ENCODE assay signal across 19 mouse cellular contexts in the genomic region with DNA sequence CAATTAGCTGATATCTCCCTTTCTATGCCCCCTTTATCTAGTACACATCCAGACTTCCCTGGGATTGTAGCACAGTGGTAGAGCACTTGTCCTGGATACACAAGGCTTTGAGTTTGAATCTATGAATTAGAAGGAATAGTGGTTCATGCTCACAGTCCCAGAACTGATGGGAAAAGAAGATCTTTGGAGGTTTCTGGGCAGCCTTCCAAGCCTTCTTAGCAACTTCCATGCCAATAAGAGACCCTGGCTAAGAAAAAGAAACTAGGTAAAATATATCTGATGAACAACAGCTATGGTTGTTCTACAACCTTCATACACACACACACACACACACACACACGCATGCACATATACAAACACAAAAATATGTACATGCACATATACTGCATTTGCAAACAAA.
DNase-seq lines count a peak whose midpoint lies in the region; ATAC-seq lines count a peak whose summit lies in the region.
"Had no signal": no experiment of that assay in that cellular context is flagged by ENCODE, and none has a peak within 500 bp of the region (broad histone marks: within the 10 kb centered on the region; RNA-seq: fewer than 3 reads in every experiment).

No protein-coding gene starts in this region.

- H3K4me2 ChIP-seq in embryonic facial prominence, embryonic 14.5 days (ENCODE audit: low read depth, low read length) = no peak overlapping the region
- H3K4me2 ChIP-seq: embryonic facial prominence, embryonic 13.5 days; forebrain, embryonic 15.5 days; heart, embryonic 13.5 days; hindbrain, embryonic 12.5 days had no signal

- H3K27me3 ChIP-seq in embryonic facial prominence, embryonic 14.5 days (replicated peaks; ENCODE audit: control insufficient read depth, insufficient read depth, low read length) = no peaks in the 10 kb centered on the region
- H3K27me3 ChIP-seq in embryonic facial prominence, embryonic 10.5 days (replicated peaks; ENCODE audit: low read depth, poor library complexity, severe bottlenecking) = no peaks in the 10 kb centered on the region
- H3K27me3 ChIP-seq: embryonic facial prominence, embryonic 13.5 days; forebrain, embryonic 15.5 days; heart, embryonic 13.5 days; hindbrain, embryonic 12.5 days; Patski had no signal

- H3K4me1 ChIP-seq in embryonic facial prominence, embryonic 14.5 days (ENCODE audit: control insufficient read depth, insufficient read depth, low read length) = no peaks in the 10 kb centered on the region
- no peaks in the 10 kb centered on the region for H3K4me1 ChIP-seq in embryonic facial prominence, embryonic 10.5 days
- H3K4me1 ChIP-seq: embryonic facial prominence, embryonic 13.5 days; forebrain, embryonic 15.5 days; heart, embryonic 13.5 days; hindbrain, embryonic 12.5 days had no signal

- H3K9ac ChIP-seq in embryonic facial prominence, embryonic 14.5 days (ENCODE audit: low read depth, low read length) = no peak overlapping the region
- H3K9ac ChIP-seq: embryonic facial prominence, embryonic 13.5 days; forebrain, embryonic 15.5 days; heart, embryonic 13.5 days; hindbrain, embryonic 12.5 days had no signal

- no peak overlapping the region for H3K27ac ChIP-seq in embryonic facial prominence, embryonic 14.5 days (replicated peaks; ENCODE audit: low read depth, low read length)
- H3K27ac ChIP-seq in embryonic facial prominence, embryonic 10.5 days (replicated peaks) = no peak overlapping the region
- H3K27ac ChIP-seq: embryonic facial prominence, embryonic 13.5 days; forebrain, embryonic 15.5 days; heart, embryonic 13.5 days; hindbrain, embryonic 12.5 days had no signal

- intact Hi-C loops in left cerebral cortex, postnatal 4 days (cut with DNase I) = no loop called here

- H3K4me3 ChIP-seq in embryonic facial prominence, embryonic 14.5 days (ENCODE audit: low read depth, low read length) = no peak overlapping the region
- H3K4me3 ChIP-seq in embryonic facial prominence, embryonic 10.5 days = no peak overlapping the region
- H3K4me3 ChIP-seq: embryonic facial prominence, embryonic 13.5 days; forebrain, embryonic 15.5 days; heart, embryonic 13.5 days; hindbrain, embryonic 12.5 days had no signal

- WGBS in embryonic facial prominence, embryonic 14.5 days = 94% methylated on average over 1 of the region's 1 CpGs
- WGBS in embryonic facial prominence, embryonic 10.5 days = 91% methylated on average over 1 of the region's 1 CpGs

- ATAC-seq in embryonic facial prominence, embryonic 14.5 days (ENCODE audit: low read depth) = no peak
- ATAC-seq: activated CD4-positive, CD25-positive, alpha-beta regulatory T cell, adult 4 months; forebrain, embryonic 15.5 days; hindbrain, embryonic 16.5 days; Patski had no signal

- peak; percentile 23 for DNase-seq in embryonic facial prominence, embryonic 14.5 days (ENCODE audit: low spot score)
- DNase-seq in embryonic facial prominence, embryonic 10.5 days (ENCODE audit: low spot score) = no peak
- peak; percentile 8 for DNase-seq in left cerebral cortex, postnatal 4 days
- DNase-seq in left cerebral cortex, adult 18-20 months (ENCODE audit: low spot score in 2 of 2) = no peak
- DNase-seq in right cerebral cortex, postnatal 10 days (ENCODE audit: low spot score in 2 of 2) = peak; percentile 26 to 29
- no peak for DNase-seq in right cerebral cortex, postnatal 36 days (ENCODE audit: low spot score in 2 of 2)
- no peak for DNase-seq in cerebellum, postnatal 4 days (ENCODE audit: low spot score in 2 of 2)
- DNase-seq: adrenal gland, postnatal 14 days; cerebellum, adult 18-20 months; gastrocnemius, postnatal 36 days; heart, adult 11 months; heart, postnatal 36 days had no signal

- H3K36me3 ChIP-seq in embryonic facial prominence, embryonic 14.5 days (ENCODE audit: control insufficient read depth, insufficient read depth, low read length) = no peaks in the 10 kb centered on the region
- no peaks in the 10 kb centered on the region for H3K36me3 ChIP-seq in embryonic facial prominence, embryonic 10.5 days (replicated peaks)
- H3K36me3 ChIP-seq: embryonic facial prominence, embryonic 13.5 days; forebrain, embryonic 15.5 days; heart, embryonic 13.5 days; hindbrain, embryonic 12.5 days had no signal

- no peaks in the 10 kb centered on the region for H3K9me3 ChIP-seq in embryonic facial prominence, embryonic 14.5 days (ENCODE audit: control insufficient read depth, low read length)
- H3K9me3 ChIP-seq in embryonic facial prominence, embryonic 10.5 days = no peaks in the 10 kb centered on the region
- H3K9me3 ChIP-seq: forebrain, embryonic 15.5 days; heart, embryonic 13.5 days; hindbrain, embryonic 12.5 days had no signal

Comparison
In these comparisons a context has a peak if more than half of its experiments do, and no peak if none do; other contexts are left out.
1. DNase-seq: peak in embryonic facial prominence, embryonic 14.5 days (single experiment), left cerebral cortex, postnatal 4 days (single experiment) and right cerebral cortex, postnatal 10 days (2 of 2); none in embryonic facial prominence, embryonic 10.5 days (single experiment), left cerebral cortex, adult 18-20 months (0 of 2), right cerebral cortex, postnatal 36 days (0 of 2) and cerebellum, postnatal 4 days (0 of 2).